10 mouse cellular contexts compared by ENCODE assay signal in the genomic region with DNA sequence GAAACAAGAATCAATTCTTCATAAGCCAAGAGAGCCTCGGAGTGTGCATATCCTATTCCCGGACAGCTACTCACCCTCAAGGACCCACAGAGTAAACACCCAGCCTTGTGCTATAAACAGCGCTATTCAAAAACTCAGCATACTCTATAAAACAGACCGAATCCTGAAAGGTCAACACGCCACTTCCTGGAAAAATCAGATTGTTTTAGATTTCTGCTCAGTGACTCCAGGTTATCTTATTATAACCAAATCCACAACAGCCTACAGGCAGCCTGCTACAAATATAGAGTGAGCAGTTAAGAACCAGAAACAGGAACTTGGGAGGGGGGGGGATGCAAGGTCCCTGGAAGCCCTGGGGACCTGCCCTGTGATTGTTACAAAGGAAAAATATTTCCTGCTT.
DNase-seq lines count a peak whose midpoint lies in the region; ATAC-seq and TF ChIP-seq lines count a peak whose summit lies in the region.
"Had no signal": no experiment of that assay in that cellular context is flagged by ENCODE, and none has a peak within 500 bp of the region (broad histone marks: within the 10 kb centered on the region; RNA-seq: fewer than 3 reads in every experiment).

No protein-coding gene starts in this region.

- no peak overlapping the region for H3K4me2 ChIP-seq in heart, embryonic 12.5 days

- peak; percentile 59; the same call in 1 of the 2 replicates for ATAC-seq in heart, embryonic 12.5 days (ENCODE audit: insufficient number of reproducible peaks, low FRiP score)

- no peaks in the 10 kb centered on the region for H3K27me3 ChIP-seq in heart, embryonic 12.5 days (replicated peaks)

- H3K4me3 ChIP-seq in layer of hippocampus, adult 2 months = no peak overlapping the region
- H3K4me3 ChIP-seq in heart, embryonic 12.5 days = no peak overlapping the region
- H3K4me3 ChIP-seq: erythroblast, embryonic 14.5 days had no signal

- H3K27ac ChIP-seq in layer of hippocampus, adult 2 months = peak overlapping the region; percentile 79; the same call in 1 of the 2 replicates
- peak overlapping the region; percentile 67 for H3K27ac ChIP-seq in heart, embryonic 12.5 days (ENCODE audit: poor library complexity, severe bottlenecking)

- peaks cover 20% of the 10 kb centered on the region for H3K36me3 ChIP-seq in heart, embryonic 12.5 days

- TF ChIP-seq CTCF in layer of hippocampus, adult 2 months (conservative IDR thresholded peaks at IDR 0.05) = no peak

- no peaks in the 10 kb centered on the region for H3K9me3 ChIP-seq in heart, embryonic 12.5 days (replicated peaks)

- DNase-seq in layer of hippocampus, adult 2 months (ENCODE audit: low spot score in 2 of 2) = no peak
- DNase-seq in layer of hippocampus, adult 8-10 months (ENCODE audit: low spot score in 2 of 2) = no peak
- peak; percentile 56 for DNase-seq in kidney, postnatal 10 days
- peak; percentile 25 for DNase-seq in skeletal muscle tissue, adult 2 months (ENCODE audit: low read depth, low spot score)
- no peak for DNase-seq in urinary bladder, adult 2 months (ENCODE audit: low spot score)
- no peak for DNase-seq in embryo, embryonic 10.5 days (ENCODE audit: low spot score)
- no peak for DNase-seq in embryo, embryonic 10 days (ENCODE audit: low spot score)
- DNase-seq: thymus, postnatal 25 days had no signal

- WGBS in heart, embryonic 12.5 days = 51% methylated on average over 5 of the region's 5 CpGs

- peaks cover 51% of the 10 kb centered on the region for H3K4me1 ChIP-seq in heart, embryonic 12.5 days (replicated peaks)

- no peak overlapping the region for H3K9ac ChIP-seq in heart, embryonic 12.5 days

Comparison
In these comparisons a context has a peak if more than half of its experiments do, and no peak if none do; other contexts are left out.
1. DNase-seq: peak in kidney, postnatal 10 days (single experiment) and skeletal muscle tissue, adult 2 months (single experiment); none in layer of hippocampus, adult 2 months (0 of 2), layer of hippocampus, adult 8-10 months (0 of 2), urinary bladder, adult 2 months (single experiment), embryo, embryonic 10.5 days (single experiment) and embryo, embryonic 10 days (single experiment).